Mouse (Mus musculus) lung, postnatal 10 days (tissue): Measurements from ENCODE around the gene Fam3b.

Source experiments
- DNase-seq: peaks from one replicate; pipeline ENCODE4 v3.0.0; 2021

The Fam3b gene

DNA sequence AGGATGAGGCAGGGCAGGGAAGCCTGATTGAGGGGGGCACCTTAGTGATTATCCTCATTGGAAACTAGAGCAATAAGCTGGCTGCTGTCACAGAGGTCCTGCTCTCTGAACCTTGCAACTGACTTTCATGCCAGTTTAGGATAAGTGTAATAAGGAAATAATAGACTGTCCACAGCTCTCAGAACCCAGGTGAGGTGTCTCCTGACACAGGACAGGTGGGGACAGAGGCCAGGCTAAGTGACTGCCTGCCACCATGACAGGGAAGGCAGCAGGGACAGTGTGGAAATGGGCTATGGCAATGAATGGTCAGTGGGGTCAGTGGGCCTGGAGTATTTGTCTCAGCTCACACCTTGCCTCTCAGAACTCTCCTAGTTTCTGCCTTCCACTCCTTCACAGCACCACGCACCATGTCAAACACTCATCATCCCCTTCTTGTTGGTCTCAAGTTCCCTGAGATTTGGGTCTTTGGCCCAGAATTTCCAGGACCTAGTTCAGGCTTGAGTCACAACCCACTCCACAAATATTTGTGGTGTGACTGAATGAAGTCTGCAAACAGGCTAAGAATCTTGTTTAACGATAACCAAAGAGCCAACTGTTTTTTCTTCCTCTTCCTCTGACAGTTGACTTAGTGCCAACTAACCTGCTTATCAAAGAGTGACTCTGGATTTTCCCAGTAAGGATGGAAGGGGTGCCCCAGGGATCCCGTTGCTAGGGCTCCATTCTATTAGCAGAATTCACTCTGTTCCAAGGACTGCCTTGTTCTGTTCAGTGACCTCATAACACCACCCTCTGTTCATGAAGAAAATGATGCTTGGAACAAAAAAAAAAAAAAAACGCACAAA, at the start of gene Fam3b:
Fam3b (minus strand) TSS at position 718 of the 842 bp plus-strand sequence.
- no peak for DNase-seq

DNA sequence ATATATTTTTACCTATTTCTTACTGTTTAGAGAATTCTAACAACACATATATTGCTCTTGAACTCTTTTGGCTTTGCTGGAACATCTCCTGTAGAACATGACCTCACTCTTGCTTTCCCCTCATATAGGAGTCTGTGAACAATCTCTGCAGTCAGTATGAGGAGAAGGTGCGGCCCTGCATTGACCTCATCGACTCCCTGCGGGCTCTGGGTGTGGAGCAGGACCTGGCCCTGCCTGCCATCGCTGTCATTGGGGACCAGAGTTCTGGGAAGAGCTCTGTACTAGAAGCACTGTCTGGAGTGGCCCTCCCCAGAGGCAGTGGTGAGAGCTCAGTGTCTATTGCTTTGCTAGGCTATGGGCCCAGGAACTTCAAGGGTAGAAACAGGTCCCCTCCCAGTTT, 29.7 kb upstream of the Fam3b start:
- DNase-seq: no peak

DNA sequence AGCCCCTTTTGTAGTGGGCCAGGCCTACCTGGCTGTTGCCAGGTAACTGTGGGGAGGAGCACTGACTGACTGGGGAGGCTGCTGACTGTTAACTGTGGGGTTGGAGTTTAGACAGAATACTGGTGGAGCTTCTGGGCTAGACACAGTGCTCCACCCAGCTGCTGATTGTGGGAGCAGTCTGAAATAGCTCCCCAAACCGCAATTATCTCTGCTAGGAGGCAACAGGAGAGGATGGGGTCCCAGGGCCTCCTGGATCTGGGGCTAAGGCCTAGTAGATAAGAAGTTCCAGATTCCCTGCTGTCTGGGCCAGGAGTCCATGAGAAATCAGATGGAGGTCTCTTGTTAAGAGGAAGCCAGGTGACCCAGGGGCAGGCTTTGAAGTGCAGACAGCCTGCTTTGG, 22.2 kb upstream of the Fam3b start:
- DNase-seq: no peak

DNA sequence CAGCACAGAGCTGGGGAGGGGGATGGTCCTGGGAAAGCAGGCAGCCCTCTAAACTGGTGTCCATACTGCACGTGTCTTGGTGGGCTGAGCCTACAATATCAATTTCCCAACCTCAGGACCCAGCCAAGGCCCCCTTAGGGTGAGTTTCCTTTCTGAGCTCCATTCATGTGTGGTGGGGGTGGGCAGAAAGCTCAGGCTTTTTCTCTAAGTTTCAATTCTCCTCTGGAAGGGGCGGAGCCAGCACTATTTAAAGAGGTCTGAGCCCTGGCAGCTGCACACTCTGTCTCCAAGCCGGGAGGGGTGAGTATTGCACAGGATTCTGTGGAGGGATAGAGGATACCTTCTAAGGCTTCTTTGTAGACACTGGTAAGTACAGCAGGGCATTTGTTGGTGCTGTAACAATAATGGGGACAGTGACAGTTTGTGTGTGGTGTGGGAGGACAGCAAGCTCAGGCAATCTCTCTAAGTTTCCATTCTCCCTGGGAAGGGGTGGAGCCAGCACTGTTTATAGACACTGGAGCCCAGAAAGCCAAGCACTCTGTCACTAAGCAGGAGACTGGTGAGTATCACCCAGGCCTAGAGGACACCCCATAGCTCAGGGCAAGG, 21.3 kb upstream of the Fam3b start:
- peak; percentile 85 for DNase-seq

DNA sequence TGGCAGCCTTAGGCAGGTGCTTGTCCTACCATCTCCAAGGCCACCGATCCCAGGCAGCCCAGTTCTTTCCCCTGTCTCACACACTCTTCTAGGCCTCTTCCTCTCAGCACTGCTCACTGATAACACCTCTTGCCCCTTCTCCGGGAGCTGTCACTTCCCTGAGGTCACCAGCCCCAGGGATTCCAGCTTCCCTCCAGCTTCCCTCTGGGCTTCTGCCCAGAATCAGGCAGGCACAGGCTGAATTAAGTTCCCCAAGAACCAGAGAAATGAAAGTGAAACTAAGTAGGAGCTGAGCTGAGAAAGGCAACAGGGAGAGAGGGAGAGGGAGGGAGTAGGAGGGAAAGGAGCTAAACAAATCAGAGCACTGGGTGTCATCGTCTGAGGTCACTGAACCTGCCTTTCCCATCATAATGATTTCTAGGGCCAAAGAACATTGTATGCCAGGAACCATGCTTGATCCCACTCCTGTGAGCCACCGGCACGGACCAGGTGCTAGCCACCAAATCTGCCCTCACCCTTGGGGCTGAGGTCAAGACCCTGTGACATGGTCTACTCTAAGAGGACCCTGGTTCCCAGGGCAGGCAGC, 20.4 kb upstream of the Fam3b start:
- DNase-seq: peak; percentile 77

DNA sequence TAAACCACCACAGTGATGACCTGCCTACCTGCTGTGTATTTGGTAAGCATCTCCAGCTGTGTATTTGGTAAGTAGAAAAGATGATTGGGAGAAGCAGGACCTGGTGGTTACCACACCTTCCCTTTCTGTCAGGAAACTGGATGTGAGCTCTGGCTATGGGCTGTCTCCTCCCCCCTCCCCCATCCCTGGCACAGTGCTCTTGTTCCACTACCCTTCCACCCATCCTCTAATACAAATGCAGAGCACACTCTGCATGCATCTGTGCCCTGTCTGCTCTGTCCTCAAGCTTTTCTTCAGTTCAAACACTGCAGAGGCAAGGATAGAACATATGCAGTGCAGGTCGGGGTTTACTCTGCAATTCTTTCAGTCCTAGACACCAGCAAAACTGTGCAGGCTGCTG, 19.8 kb upstream of the Fam3b start:
- DNase-seq: no peak

DNA sequence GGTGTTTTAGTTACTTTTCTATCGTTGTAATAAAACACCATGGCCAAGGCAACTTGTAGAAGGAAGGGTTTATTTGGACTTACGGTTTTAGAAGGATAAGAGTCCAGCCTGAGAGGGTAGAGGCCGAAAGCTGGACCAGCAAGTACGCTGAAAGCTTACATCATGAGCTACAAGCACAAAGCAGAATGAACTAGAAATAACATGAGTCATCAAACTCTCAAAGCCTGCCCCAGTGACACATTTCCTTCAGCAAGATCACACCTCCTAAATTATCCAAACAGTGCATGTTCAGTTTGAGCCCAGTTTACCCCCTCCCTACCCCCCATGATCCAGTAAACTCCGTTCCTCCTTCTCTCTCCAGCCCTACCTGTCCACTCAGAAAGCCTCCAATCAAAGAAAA, 19.1 kb upstream of the Fam3b start:
- no peak for DNase-seq

DNA sequence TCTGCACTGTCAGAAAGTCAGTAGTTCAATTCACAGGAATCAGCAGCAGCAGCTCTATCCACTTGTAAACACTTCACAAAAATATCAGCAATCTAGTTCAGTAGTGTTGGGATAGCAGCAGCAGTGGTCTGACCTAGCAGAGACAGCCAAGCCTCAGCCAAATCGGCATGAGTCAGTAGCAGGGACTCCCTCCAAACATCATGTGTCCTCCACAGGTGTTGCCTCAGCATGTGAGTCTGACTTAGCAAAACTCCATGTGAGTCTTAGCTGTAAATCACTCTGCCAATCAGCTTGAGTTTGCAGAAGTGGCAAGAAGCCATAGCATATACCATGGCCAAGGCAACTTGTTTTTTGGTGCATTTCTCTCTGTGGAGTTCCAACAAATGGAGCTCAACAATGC, 18.5 kb upstream of the Fam3b start:
- no peak for DNase-seq

DNA sequence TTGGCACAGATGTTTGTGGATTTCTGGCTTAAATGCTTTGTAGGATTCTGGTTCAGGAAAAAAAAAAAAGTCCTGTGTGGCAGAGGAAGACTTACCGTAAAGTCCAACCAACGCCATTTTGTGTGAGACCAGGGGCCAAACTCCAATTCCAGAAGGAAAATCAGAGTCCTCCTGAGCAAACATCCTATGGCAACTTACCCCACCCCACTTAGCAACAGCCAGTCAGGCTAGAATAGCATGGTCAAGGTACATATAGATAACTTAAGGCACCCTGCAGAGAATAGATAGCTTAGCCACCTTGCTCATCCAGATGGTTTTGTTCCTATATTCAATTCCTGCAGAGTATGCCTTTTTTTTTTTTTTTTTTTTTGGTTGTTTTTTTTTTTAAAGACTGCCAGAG, 14.6 kb upstream of the Fam3b start:
- DNase-seq: no peak

DNA sequence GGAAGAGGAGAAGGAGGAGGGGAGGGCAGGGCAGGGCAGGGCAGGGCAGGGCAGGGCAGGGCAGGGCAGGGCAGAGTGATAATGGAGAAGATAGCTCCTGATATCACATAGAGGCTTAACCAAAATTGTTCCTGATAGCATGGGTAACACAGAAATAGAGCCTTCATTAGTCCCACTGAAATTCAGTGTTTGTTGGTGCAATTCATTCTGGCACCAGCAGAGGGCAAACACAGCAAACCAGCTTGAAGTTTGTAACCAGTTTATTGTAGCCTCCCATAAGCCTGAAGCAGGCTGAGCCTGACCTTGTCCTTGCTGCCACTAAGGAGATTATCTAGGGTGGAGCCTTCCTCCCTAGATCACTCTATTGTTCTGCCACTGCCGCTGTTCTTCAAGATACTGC, 8.4 kb upstream of the Fam3b start:
- peak; percentile 65 for DNase-seq

DNA sequence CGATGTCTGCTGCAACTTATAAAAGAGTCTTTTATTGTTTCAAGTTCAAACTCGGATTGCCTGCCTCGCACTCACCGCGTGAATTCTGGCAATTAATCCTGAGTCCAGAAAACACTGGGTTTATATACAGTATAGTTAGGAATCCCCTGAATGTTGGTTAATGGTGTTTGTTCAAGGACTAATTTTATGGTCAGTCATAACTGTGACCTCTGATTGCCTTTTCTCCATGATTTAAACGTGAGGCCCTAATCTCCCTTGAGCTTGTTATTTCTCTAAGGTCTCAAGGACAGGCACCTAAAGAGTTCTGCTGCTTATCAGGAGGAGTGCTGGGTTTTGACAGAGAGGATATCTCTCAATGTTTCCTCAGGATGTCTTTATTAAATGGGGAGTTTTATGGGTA, 7.4 kb upstream of the Fam3b start:
- no peak for DNase-seq

DNA sequence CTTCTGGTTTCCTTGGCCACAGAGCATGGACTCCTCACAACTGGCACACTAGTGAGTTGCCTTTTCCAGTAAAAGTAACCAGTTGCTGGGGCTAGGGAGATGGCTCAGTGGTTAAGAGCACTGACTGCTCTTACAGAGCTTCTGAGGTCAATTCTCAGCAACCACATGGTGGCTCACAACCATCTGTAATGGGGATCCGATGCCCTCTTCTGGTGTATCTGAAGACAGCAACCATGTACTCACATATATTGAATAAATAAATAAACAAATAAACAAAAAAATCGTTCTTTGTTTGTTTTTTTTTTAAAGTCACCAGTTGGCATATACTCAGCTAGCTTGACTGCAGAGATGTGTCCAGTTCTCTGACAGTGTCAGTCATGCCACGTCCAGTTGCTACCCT, 1.7 kb upstream of the Fam3b start:
- no peak for DNase-seq

DNA sequence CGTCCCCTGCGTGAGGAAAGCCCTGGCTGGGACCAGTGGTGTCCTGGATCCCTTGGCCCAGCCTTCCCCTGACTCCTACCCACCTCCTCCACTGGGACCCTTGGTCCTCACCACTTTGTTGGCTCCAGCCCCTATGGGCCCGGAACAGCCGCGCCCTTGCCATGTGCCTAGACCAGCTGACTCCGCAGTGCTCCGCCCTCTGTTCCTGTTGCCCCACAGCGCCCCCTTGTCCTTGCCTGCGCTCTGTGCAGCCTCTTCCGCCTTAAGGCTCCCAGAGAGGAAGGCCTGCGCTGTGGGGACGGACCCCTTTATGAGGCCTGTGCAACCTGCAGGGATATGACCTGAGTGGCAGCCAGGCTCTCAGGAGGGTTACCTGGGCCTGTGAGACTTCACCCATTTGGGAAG, 2.3 kb downstream of the Fam3b start:
- no peak for DNase-seq

DNA sequence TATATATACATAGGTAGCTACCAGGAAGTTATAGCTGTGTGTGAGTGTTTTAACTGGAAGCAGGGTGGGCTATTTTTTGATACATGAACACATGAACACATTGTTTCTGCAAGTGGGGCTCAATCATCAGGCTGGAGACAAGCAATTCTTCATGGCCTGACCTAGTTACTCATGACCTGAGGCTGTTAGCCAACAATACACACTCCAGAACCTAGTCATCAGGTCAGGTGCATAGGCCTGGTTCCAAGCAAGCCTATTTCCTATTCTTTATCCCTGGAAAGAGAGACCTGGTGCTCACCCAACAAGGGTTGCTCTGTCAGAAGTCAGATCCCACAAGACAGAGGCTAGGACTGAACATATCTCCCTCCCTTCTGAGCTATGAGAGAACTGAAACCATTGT, 3.1 kb downstream of the Fam3b start:
- DNase-seq: no peak

DNA sequence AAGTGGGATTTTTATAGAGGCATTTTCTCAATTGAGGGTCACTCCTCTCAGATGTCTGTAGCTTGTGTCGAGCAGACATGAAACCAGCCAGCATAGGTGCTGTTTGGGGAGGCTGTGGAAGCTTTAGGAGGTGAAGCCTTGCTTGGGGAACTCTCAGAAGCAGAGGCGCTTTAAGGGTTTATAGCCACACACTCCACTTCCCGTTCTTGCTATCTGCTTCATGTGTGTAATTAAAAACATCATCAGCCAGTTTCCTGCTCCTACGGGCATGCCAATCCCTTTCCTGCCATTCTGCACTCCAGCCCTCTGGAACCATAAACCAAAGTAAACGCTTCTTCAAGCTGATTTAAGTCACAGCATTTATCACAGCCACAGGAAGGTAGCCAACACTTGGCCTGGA, 3.8 kb downstream of the Fam3b start:
- DNase-seq: peak; percentile 13

DNA sequence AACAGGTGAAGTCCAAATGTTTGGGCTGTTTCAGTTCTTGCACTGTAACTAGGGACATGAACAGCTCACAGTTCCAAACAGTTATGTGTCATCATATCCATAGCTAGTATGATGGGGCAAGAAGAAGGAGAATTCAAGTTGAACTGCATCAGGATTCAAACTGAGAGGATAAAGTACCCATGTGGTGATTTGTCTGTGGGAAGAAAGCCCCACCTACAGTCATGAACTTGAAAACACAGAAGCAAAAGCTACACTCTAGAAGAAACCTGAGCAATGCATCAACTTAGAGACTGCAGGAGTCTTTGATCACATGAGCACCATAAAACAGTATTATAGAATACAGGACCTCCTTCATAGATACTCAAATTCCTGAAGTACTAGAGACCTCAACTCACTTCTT, 6.8 kb downstream of the Fam3b start:
- no peak for DNase-seq

DNA sequence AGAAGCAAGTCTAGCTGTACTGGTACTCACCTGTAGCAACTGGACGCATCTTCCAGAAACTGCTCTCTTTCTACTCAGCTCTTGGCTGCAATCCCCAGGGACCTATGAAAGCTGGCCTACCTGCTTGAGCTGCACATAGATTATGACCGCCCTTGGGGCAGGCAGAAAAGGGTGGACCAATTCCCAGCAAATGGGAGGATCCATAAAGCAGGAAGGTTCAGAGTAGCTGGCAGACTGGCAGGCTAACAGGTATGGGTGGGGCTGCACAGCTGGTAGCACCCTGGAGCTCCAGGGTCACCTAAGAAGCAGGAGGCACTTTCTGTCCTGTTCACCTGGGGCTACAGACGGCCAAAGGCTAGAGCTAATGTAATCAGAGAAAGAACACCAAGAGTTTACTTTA, 9.8 kb downstream of the Fam3b start:
- no peak for DNase-seq

DNA sequence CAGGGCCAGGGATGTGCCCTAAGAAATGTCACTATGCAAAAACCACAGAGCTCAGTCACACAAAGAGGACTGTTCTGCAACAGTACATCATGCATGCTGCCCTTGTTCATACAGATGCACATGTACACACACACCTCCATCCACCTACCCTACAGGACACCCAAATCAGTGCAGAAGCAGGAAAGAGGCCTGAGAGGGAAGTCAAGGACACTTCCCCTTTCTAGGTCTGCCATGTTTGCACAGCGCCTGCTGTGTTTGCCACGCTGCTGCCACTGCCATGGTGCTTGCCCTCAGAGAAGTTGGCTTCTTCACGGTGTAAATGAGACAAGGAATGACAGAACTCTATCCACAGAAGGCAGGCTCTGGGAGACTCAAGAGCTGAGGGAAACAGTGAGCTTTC, 10.8 kb downstream of the Fam3b start:
- no peak for DNase-seq

DNA sequence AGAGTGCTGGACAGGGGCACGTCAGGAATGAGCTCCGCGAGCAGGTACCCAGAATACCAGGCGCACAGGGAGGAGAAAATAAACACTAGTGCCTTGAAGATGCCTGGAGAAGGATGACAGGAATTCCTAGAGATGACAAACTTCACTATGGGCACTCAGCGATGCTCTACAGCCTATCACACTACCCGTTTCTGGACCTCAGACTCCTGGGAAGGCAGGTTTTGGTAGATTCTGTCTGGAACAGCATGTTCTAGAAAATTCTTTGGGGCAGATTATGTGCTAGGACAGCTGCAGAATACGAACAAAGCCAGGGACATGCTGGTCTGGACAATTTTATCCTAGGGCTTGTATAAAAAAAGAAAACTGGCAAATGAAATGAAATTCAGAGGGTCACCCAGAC, 13.7 kb downstream of the Fam3b start:
- no peak for DNase-seq

DNA sequence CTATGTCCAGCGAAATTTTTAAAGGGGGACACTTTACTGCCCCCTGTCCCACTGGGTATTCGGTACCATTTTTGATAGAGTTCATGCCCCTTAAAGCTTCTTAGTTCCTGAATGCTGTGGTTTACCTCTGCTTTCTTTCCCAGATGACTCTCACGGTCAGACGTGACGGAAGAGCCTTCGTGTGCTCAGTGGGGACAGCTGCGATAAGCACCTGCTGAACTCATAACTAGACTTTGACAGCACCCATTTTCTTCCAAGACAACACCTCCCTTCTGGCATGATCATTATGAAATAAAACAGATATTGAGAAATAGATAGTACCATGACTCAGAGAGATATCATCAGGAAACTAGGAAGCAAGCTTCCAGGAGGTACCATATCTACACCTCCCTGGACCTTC, 15.2 kb downstream of the Fam3b start:
- DNase-seq: no peak

DNA sequence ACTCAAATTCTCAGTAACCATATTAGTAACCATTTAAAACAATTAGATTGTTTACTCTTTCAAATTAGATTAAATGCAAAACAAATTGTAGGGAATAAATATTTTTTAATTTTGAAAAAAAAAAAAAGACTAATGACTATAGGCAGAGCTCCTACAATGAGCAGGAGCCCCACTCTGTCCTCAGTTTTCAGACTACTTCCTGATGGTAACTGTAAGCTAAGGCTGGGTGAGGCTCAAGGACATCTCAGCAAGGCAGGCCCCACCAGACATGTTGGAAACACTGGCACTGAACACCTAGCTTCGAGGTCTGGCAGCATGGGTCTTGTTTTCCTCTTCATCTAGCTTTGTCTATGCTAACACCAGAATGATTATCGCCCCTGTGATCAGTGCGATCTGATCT, 16.5 kb downstream of the Fam3b start:
- no peak for DNase-seq

DNA sequence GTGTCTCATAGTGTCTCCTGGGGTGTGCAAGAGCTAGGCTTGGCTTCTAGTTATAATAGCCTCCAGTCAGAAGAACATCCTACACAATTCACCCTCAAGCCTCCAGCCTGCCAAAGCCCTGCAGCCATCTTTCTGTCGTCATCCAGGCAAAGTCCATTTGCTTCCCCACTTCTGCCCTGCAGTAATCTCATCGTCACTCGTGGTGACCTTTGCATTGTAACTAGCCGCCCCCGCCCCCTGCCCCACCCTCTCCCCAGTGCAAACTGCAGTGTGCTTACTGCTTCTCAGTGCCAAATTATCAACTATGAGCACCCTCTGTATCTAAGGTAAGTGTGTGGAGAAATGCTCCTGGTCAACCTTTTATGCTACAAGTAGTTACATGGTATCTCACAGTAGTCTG, 16.9 kb downstream of the Fam3b start:
- DNase-seq: no peak

DNA sequence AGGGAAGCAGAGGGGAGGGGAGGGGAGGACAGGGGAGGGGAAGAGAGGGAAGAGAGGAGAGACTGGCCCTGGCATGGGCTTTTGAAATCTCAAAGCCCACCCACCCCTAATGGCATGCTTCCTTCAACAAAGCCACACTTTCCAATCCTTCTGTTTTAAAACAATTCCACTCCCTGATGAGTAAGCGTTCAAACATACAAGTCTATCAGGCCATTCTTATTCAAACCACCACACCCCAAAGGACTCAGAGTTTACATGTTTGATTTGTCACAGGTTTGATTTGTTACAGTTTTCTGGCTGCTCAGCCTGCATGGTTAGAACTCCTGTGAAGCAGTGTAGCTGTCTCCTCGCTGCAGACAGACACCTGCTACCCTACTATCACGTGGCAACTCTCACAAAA, 18.6 kb downstream of the Fam3b start:
- no peak for DNase-seq

DNA sequence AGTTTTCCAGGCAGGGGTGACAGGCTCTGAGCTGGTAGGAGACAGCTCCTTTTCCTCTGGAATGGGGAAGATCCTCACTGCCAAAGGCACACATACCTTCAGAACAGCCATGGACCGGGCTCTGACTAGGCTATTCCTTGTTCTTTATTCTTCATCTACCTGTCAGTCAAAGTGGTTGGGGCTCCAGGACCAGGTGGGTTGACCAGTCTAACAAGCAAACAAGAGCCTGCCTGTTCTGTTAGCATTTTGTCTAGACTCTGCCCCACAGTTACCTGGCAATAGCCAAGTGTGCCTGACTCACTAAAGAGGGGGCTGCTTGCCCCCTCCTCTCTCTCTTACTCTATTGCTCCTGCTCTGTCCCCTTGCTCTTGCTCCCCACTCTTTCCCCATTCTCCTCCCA, 22.2 kb downstream of the Fam3b start:
- DNase-seq: no peak

DNA sequence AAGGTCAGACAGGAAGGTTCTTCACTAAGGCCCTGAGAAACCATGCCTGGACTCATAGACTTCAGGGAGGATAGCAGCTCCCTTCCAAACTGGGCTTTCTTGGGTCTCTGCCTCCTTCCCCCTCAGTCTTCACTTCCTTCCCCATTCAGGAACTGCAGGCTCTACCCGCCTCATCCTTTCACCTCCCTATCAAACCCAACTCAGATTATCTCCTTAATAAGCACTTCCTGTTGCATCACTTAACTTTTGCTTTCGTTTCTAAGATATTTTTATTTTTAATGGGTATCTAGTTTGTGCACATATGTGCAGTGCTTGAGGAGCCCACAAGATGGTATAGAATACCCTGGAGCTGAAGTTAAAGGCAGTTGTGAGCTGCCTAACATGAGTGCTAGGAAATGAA, 36.0 kb downstream of the Fam3b start:
- no peak for DNase-seq
